Mouse (Mus musculus): ENCODE measurements around the gene Cdkn2aipnl. TPM values are rescaled to one million over a fixed set of nuclear protein-coding genes. Genes with fewer than 3 reads are reported as not detected.

The Cdkn2aipnl gene
- polyA plus RNA-seq, 1 experiment: 92.4 TPM

DNA sequence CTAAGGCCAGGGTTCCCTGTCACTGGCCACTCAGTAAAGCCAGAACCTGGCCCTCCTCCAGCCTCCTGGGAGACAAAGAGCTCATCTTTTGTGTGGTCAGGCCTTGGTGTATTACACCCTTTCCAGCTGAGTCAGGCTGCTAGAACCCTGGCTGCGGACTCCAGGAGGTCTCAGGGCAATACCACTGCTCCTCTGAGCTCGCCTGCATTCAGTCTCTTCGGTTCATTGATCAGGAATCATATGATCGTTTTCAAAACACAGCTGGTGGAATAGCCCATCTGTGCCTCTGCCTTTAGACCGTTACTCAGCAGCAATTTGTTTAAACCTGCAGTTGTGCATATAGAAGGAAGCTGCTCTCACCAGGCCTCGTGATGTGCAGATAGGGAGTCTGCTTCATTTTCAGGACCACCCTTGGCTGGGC is 30.1 kb upstream of the Cdkn2aipnl start:
- DNase-seq: no peak
- 62% methylated on average over 6 of the region's 6 CpGs for WGBS
- Histone ChIP-seq H3K4me3 (ENCODE audit: control insufficient read depth, insufficient read depth, low read length) (no peak overlapping the region), H3K27me3 (ENCODE audit: control insufficient read depth, insufficient read depth, low read length) (no peaks in the 10 kb centered on the region), H3K27ac (ENCODE audit: control insufficient read depth, insufficient read depth, low read length) (peak overlapping the region; percentile 71), H3K36me3 (ENCODE audit: control insufficient read depth, insufficient read depth, low read length) (no peaks in the 10 kb centered on the region), H3K4me1 (replicated peaks; ENCODE audit: control insufficient read depth, insufficient read depth, low read length) (peaks cover 55% of the 10 kb centered on the region)
- TF ChIP-seq CTCF (IDR thresholded peaks at IDR 0.05; ENCODE audit: borderline replicate concordance, control insufficient read depth, extremely low read depth, insufficient read depth, low read length, poor library complexity) (no peak), POLR2A (IDR thresholded peaks at IDR 0.05; ENCODE audit: control insufficient read depth, extremely low read depth, insufficient read depth, low read length, poor library complexity) (no peak)

DNA sequence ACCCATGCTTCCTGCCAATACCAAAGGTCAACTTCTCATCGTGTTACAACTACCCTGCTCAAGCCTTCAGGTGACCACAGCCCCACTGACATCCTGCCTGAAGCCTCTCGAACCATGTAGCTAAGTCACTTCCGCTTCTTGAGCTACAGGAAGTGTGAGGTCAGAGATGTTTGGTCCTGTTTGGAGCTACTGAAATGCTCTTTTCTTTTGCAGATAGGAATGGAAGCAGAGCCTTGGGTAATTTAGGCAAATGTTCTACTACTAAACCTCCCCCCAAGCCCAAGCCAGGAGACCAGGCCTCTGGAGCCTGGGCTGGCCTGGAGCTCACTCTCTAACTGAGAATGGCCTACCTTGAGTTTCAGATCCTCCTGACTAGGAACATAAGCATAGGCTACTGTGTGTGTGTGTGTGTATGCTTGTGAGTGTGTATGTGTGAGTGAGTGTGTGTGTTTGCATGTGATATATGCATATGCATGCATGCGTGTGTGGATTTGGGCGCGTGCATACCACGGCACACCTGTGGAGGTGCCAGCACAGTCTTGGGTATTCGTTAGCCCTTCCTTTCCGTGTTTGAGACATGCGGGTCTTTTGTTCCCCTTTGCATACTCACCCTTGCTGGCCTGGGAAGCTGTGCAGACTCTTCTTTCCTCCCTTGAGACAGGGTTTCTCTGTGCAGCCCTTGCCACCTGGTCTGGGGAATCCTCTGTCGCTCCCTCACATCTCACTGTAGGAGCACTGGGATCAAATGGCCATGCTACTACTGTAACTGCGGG is 28.5 kb upstream of the Cdkn2aipnl start:
- Histone ChIP-seq H3K36me3 (ENCODE audit: control insufficient read depth, insufficient read depth, low read length) (no peaks in the 10 kb centered on the region), H3K4me3 (ENCODE audit: control insufficient read depth, insufficient read depth, low read length) (no peak overlapping the region), H3K4me1 (replicated peaks; ENCODE audit: control insufficient read depth, insufficient read depth, low read length) (peaks cover 70% of the 10 kb centered on the region), H3K27ac (ENCODE audit: control insufficient read depth, insufficient read depth, low read length) (peak overlapping the region; percentile 94), H3K27me3 (ENCODE audit: control insufficient read depth, insufficient read depth, low read length) (no peaks in the 10 kb centered on the region)
- 39% methylated on average over 12 of the region's 12 CpGs for WGBS
- TF ChIP-seq CTCF (IDR thresholded peaks at IDR 0.05; ENCODE audit: borderline replicate concordance, control insufficient read depth, extremely low read depth, insufficient read depth, low read length, poor library complexity) (no peak), POLR2A (IDR thresholded peaks at IDR 0.05; ENCODE audit: control insufficient read depth, extremely low read depth, insufficient read depth, low read length, poor library complexity) (no peak)
- DNase-seq: no peak

GRCm38 (mm10) chr11:51939590-51939955 is 27.9 kb upstream of the Cdkn2aipnl start:
- Histone ChIP-seq H3K36me3 (ENCODE audit: control insufficient read depth, insufficient read depth, low read length) (no peaks in the 10 kb centered on the region), H3K27me3 (ENCODE audit: control insufficient read depth, insufficient read depth, low read length) (no peaks in the 10 kb centered on the region), H3K4me1 (replicated peaks; ENCODE audit: control insufficient read depth, insufficient read depth, low read length) (peaks cover 69% of the 10 kb centered on the region), H3K27ac (ENCODE audit: control insufficient read depth, insufficient read depth, low read length) (peak overlapping the region; percentile 94), H3K4me3 (ENCODE audit: control insufficient read depth, insufficient read depth, low read length) (no peak overlapping the region)
- no peak for TF ChIP-seq POLR2A (IDR thresholded peaks at IDR 0.05; ENCODE audit: control insufficient read depth, extremely low read depth, insufficient read depth, low read length, poor library complexity)
- no peak for TF ChIP-seq CTCF (IDR thresholded peaks at IDR 0.05; ENCODE audit: borderline replicate concordance, control insufficient read depth, extremely low read depth, insufficient read depth, low read length, poor library complexity)
- 89% methylated on average over 8 of the region's 8 CpGs for WGBS
- DNase-seq: no peak

DNA sequence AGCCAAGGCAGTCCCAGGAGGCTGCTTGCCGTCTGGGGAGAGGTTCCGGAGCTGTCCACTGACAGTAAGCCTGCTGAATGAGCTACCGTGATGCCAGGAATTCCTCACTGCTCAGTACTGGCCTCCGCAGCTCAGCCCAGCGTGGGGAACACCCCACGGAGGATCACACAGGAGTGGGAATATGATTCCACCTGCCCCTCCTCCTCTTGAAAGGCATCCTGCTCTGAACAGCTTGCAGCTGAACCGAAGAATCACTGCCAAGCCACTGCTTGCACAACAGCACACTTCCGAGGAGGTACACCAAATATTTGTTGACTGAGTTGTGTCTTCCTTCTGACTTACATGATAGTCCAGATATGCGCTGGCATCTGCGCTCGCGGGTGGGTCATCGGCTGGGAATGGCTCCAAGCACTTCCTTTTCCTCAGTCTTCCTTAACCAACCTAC is 26.9 kb upstream of the Cdkn2aipnl start:
- Histone ChIP-seq H3K27ac (ENCODE audit: control insufficient read depth, insufficient read depth, low read length) (no peak overlapping the region), H3K27me3 (ENCODE audit: control insufficient read depth, insufficient read depth, low read length) (no peaks in the 10 kb centered on the region), H3K4me1 (replicated peaks; ENCODE audit: control insufficient read depth, insufficient read depth, low read length) (peaks cover 69% of the 10 kb centered on the region), H3K36me3 (ENCODE audit: control insufficient read depth, insufficient read depth, low read length) (no peaks in the 10 kb centered on the region), H3K4me3 (ENCODE audit: control insufficient read depth, insufficient read depth, low read length) (no peak overlapping the region)
- 95% methylated on average over 13 of the region's 13 CpGs for WGBS
- DNase-seq: no peak
- no peak for TF ChIP-seq POLR2A (IDR thresholded peaks at IDR 0.05; ENCODE audit: control insufficient read depth, extremely low read depth, insufficient read depth, low read length, poor library complexity)
- TF ChIP-seq CTCF (IDR thresholded peaks at IDR 0.05; ENCODE audit: borderline replicate concordance, control insufficient read depth, extremely low read depth, insufficient read depth, low read length, poor library complexity): no peak

GRCm38 (mm10) chr11:51942602-51943499 is 24.6 kb upstream of the Cdkn2aipnl start:
- Histone ChIP-seq H3K27ac (ENCODE audit: control insufficient read depth, insufficient read depth, low read length) (no peak overlapping the region), H3K36me3 (ENCODE audit: control insufficient read depth, insufficient read depth, low read length) (no peaks in the 10 kb centered on the region), H3K4me1 (replicated peaks; ENCODE audit: control insufficient read depth, insufficient read depth, low read length) (peaks cover 70% of the 10 kb centered on the region), H3K4me3 (ENCODE audit: control insufficient read depth, insufficient read depth, low read length) (no peak overlapping the region), H3K27me3 (ENCODE audit: control insufficient read depth, insufficient read depth, low read length) (no peaks in the 10 kb centered on the region)
- WGBS: 79% methylated on average over 15 of the region's 15 CpGs
- no peak for DNase-seq
- TF ChIP-seq POLR2A (IDR thresholded peaks at IDR 0.05; ENCODE audit: control insufficient read depth, extremely low read depth, insufficient read depth, low read length, poor library complexity) (no peak), CTCF (IDR thresholded peaks at IDR 0.05; ENCODE audit: borderline replicate concordance, control insufficient read depth, extremely low read depth, insufficient read depth, low read length, poor library complexity) (no peak)

DNA sequence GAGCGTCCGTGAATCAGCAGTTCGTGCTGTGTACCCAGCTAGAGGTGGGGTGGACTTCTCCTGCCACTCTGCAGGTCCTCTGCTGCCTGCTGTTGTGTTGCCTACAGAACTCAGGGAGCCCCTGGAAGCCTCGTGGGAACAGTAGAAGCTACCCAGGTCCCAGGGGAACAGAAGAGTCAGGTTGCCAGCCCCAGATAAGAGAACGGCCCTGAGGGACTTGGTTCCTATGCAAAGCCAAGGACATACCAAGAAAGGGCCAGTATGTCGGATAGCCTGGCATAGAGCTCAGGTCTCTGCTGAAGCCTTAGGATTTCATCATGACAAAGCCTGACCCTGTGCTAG is 24.0 kb upstream of the Cdkn2aipnl start:
- H3K36me3 ChIP-seq (ENCODE audit: control insufficient read depth, insufficient read depth, low read length): no peaks in the 10 kb centered on the region
- DNase-seq: no peak
- H3K27me3 ChIP-seq (ENCODE audit: control insufficient read depth, insufficient read depth, low read length): no peaks in the 10 kb centered on the region
- TF ChIP-seq POLR2A (IDR thresholded peaks at IDR 0.05; ENCODE audit: control insufficient read depth, extremely low read depth, insufficient read depth, low read length, poor library complexity): no peak
- no peak overlapping the region for H3K4me3 ChIP-seq (ENCODE audit: control insufficient read depth, insufficient read depth, low read length)
- 56% methylated on average over 6 of the region's 6 CpGs for WGBS
- H3K27ac ChIP-seq (ENCODE audit: control insufficient read depth, insufficient read depth, low read length): no peak overlapping the region
- H3K4me1 ChIP-seq (replicated peaks; ENCODE audit: control insufficient read depth, insufficient read depth, low read length): peaks cover 74% of the 10 kb centered on the region
